Comparison of ENCODE assay signal across 14 mouse cellular contexts in the genomic region with DNA sequence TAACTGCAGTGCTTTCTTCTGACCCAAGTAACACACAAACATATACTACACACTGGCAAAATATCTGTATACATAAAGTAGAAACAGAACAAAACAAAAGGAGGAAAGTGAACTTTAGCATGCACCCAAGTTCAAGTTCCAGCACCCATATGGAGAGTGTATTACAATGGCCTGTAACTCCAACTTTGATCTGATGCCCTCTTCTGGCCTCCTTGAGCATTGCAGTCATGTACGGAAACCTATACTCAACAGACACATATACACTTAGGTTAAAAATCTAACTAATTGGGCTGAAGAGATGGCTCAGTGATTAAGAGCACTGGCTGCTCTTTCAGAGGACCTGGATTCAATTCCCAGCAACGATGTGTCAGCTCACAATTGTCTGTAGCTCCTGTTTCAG.
A peak's percentile ranks its signal among the peaks of the same experiment; 100 is the strongest.
DNase-seq lines count a peak whose midpoint lies in the region; ATAC-seq and TF ChIP-seq lines count a peak whose summit lies in the region.
"Had no signal": no experiment of that assay in that cellular context is flagged by ENCODE, and none has a peak within 500 bp of the region (broad histone marks: within the 10 kb centered on the region; RNA-seq: fewer than 3 reads in every experiment).

No protein-coding gene starts in this region.

- no peak overlapping the region for H3K4me2 ChIP-seq in liver, embryonic 11.5 days
- H3K4me2 ChIP-seq: midbrain, embryonic 15.5 days had no signal

- no peaks in the 10 kb centered on the region for H3K9me3 ChIP-seq in liver, embryonic 11.5 days (ENCODE audit: control insufficient read depth, low read length)
- H3K9me3 ChIP-seq in G1E (replicated peaks): no peaks in the 10 kb centered on the region
- H3K9me3 ChIP-seq: midbrain, embryonic 15.5 days had no signal

- no peak overlapping the region for H3K27ac ChIP-seq in liver, adult 2 months (replicated peaks; ENCODE audit: insufficient read depth, low read depth, low read length)
- no peak overlapping the region for H3K27ac ChIP-seq in liver, embryonic 11.5 days (ENCODE audit: low read depth, low read length)
- H3K27ac ChIP-seq: midbrain, embryonic 15.5 days had no signal

- H3K36me3 ChIP-seq in liver, adult 2 months (ENCODE audit: control insufficient read depth, insufficient read depth, low read length): no peaks in the 10 kb centered on the region
- no peaks in the 10 kb centered on the region for H3K36me3 ChIP-seq in liver, embryonic 11.5 days (ENCODE audit: control insufficient read depth, insufficient read depth, low read length)
- no peaks in the 10 kb centered on the region for H3K36me3 ChIP-seq in G1E (replicated peaks)
- H3K36me3 ChIP-seq: midbrain, embryonic 15.5 days had no signal

- ATAC-seq in liver, embryonic 11.5 days (replicated peaks; ENCODE audit: low FRiP score): no peak
- peak; percentile 40; the same call in 1 of the 2 replicates for ATAC-seq in G1E (ENCODE audit: extremely low read depth, insufficient number of reproducible peaks, low FRiP score, poor library complexity, severe bottlenecking)
- ATAC-seq: forebrain, embryonic 16.5 days; midbrain, embryonic 15.5 days had no signal

- no peaks in the 10 kb centered on the region for H3K79me2 ChIP-seq in liver, adult 2 months (ENCODE audit: control insufficient read depth, insufficient read depth, low read length)

- TF ChIP-seq CTCF in liver, adult 2 months (IDR thresholded peaks at IDR 0.05; ENCODE audit: low read depth, low read length): no peak
- TF ChIP-seq CTCF in G1E (IDR thresholded peaks at IDR 0.05; ENCODE audit: low read depth, low read length): 0 out of 2 replicates have a peak, but pooled peaks have one; percentile 7

- no peak for TF ChIP-seq POLR2A in liver, adult 2 months (IDR thresholded peaks at IDR 0.05; ENCODE audit: extremely low read depth, insufficient read depth, low read length)

- no peaks in the 10 kb centered on the region for H3K4me1 ChIP-seq in liver, adult 2 months (ENCODE audit: control insufficient read depth, insufficient read depth, low read length)
- no peaks in the 10 kb centered on the region for H3K4me1 ChIP-seq in liver, embryonic 11.5 days (replicated peaks; ENCODE audit: control insufficient read depth, insufficient read depth, low read length)
- no peaks in the 10 kb centered on the region for H3K4me1 ChIP-seq in G1E (ENCODE audit: insufficient read depth, low read depth, low read length)
- H3K4me1 ChIP-seq: midbrain, embryonic 15.5 days had no signal

- DNase-seq in liver, adult 2 months (ENCODE audit: extremely low read depth, low read depth, low spot score): peak; percentile 21
- DNase-seq in liver, embryonic 11.5 days (ENCODE audit: low spot score): no peak
- no peak for DNase-seq in G1E (ENCODE audit: low spot score)
- DNase-seq in c-Kit-negative CD71-positive TER-119-positive erythroid progenitor cells, embryonic 14.5 days (ENCODE audit: low read depth, low spot score): peak; percentile 8
- DNase-seq in thymus, postnatal 0 days (ENCODE audit: low spot score): peak; percentile 4
- no peak for DNase-seq in heart, postnatal 25 days (ENCODE audit: low spot score)
- DNase-seq in adrenal gland, postnatal 4 days (ENCODE audit: low spot score in 2 of 2): no peak
- DNase-seq: adrenal gland, postnatal 25 days; cerebellum, postnatal 14 days; heart, postnatal 14 days; left cerebral cortex, postnatal 4 days; lung, postnatal 14 days had no signal

- intact Hi-C loops in heart, postnatal 25 days (cut with DNase I): no loop called here

- WGBS in liver, adult 2 months: 98% methylated on average over 2 of the region's 2 CpGs
- 87% methylated on average over 2 of the region's 2 CpGs for WGBS in liver, embryonic 11.5 days

- no peaks in the 10 kb centered on the region for H3K27me3 ChIP-seq in liver, adult 2 months (ENCODE audit: control insufficient read depth, insufficient read depth, low read length)
- no peaks in the 10 kb centered on the region for H3K27me3 ChIP-seq in liver, embryonic 11.5 days (replicated peaks; ENCODE audit: control insufficient read depth, insufficient read depth, low read length)
- H3K27me3 ChIP-seq in G1E (ENCODE audit: insufficient read depth, low read length): no peaks in the 10 kb centered on the region
- H3K27me3 ChIP-seq: midbrain, embryonic 15.5 days had no signal

- no peak overlapping the region for H3K4me3 ChIP-seq in liver, adult 2 months (ENCODE audit: insufficient read depth, low read depth, low read length)
- H3K4me3 ChIP-seq in liver, embryonic 11.5 days (ENCODE audit: low read depth, low read length): no peak overlapping the region
- no peak overlapping the region for H3K4me3 ChIP-seq in G1E (ENCODE audit: low read depth, low read length)
- H3K4me3 ChIP-seq: midbrain, embryonic 15.5 days had no signal

- H3K9ac ChIP-seq in liver, adult 2 months (ENCODE audit: low read depth, low read length): no peak overlapping the region
- H3K9ac ChIP-seq in liver, embryonic 11.5 days (ENCODE audit: low read depth, low read length): no peak overlapping the region
- H3K9ac ChIP-seq: midbrain, embryonic 15.5 days had no signal

Comparison
In these comparisons a context has a peak if more than half of its experiments do, and no peak if none do; other contexts are left out.
1. DNase-seq: peak in liver, adult 2 months (single experiment), c-Kit-negative CD71-positive TER-119-positive erythroid progenitor cells, embryonic 14.5 days (single experiment) and thymus, postnatal 0 days (single experiment); none in liver, embryonic 11.5 days (single experiment), G1E (single experiment), heart, postnatal 25 days (single experiment) and adrenal gland, postnatal 4 days (0 of 2).